Mouse (Mus musculus) spleen, adult 2 months (tissue): ENCODE results near the gene Cntnap2.

Experiments
- CTCF ChIP-seq: fragments of 200-500 bp; IDR thresholded peaks from 2 replicates; pipeline ENCODE4 v1.5.1; 2011; ENCODE audit warnings: mild to moderate bottlenecking, inconsistent platforms; ENCODE audit not compliant: insufficient read depth, insufficient read length, insufficient replicate concordance; ENCODE audit errors: extremely low read depth
- POLR2A ChIP-seq: fragments of 200-500 bp; IDR thresholded peaks from 2 replicates; pipeline ENCODE4 v1.6.1; 2011; ENCODE audit warnings: low read depth, low read length, inconsistent platforms

DNA sequence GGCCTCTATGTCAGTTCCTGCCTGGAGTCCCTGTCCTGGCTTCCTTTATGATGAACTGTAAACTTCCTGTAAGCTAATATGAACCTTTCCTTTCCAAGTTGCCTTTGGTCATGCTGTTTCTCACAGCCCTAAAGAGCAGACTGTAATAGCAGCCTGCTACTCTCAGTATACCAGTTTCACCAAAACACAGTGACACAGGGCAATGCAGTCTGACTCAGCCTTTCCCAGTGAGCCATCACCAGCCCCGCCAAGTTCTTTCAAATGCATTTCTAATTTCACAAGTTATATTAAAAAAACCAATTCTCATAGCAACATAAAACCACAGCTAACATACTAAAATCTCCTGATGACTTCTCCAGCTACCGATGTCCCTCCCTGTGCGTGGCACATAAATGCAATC, 2285.5 kb downstream of the Cntnap2 start:
- TF ChIP-seq CTCF (no peak), POLR2A (no peak)
